Mouse (Mus musculus) spleen, adult 2 months (tissue): Measurements from ENCODE around the gene Cx3cl1.

Experiments used
- CTCF ChIP-seq: fragments of 200-500 bp; IDR thresholded peaks from 2 replicates; pipeline ENCODE4 v1.5.1; 2011; ENCODE audit warnings: mild to moderate bottlenecking, inconsistent platforms; ENCODE audit not compliant: insufficient read depth, insufficient read length, insufficient replicate concordance; ENCODE audit errors: extremely low read depth
- POLR2A ChIP-seq: fragments of 200-500 bp; IDR thresholded peaks from 2 replicates; pipeline ENCODE4 v1.6.1; 2011; ENCODE audit warnings: low read depth, low read length, inconsistent platforms

DNA sequence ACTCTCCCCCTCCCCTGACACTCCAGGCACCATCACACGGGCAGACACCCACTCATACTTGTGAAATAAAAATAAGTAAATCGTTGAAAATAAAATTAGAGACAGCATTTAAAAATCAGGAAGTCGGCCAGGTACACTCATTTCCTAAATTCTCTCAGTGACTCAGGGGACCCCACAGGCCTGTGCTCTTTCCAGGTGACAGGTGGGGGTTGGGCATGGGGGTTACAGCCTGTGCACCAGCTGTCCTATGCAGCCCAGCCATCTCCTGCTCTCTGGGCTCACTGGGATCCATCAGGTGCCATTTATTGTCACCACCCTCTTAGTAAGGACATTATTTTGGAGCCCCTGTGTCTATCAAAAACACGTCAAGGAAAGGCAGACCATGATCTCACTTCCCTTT lies 12.1 kb downstream of the Cx3cl1 start:
- no peak for TF ChIP-seq CTCF
- no peak for TF ChIP-seq POLR2A
